Mouse (Mus musculus): ENCODE results near the gene Wdr82.

The Wdr82 gene

GRCm38 (mm10) chr9:106226151-106226682 is 55.5 kb downstream of the Wdr82 start:
- DNase-seq (ENCODE audit: low spot score): no peak

DNA sequence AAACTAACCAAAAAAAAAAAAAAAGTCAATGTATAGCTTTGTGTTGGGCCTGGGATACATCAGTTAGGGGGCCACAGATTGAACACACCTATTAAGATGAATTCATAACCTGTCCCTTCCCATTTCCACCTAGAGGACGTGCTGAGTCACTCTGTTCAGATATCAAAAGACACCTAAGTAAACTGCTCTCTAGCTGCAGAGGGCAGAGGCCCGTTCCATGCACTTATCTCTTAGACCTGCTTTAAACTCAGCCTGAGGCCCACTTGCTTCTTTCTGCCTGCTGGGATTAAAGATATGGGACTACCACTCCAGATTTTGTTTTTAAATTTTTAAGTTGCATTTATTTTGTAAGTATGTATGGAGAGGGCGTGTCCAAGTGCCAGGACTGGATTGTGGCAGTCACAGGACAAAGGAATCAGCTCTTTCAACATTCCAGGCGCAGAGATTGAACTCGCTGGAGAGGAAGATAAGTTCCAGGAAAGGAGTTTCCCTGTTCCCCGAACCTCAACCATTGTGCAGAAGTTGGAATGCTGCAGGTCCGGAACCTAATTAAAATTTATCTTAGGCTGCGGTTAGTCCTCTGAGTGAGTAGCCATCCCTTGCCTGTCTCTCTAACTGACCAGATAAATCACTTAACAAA is 57.2 kb downstream of the Wdr82 start:
- DNase-seq (ENCODE audit: low spot score): no peak

GRCm38 (mm10) chr9:106230051-106230733 is 59.5 kb downstream of the Wdr82 start:
- no peak for DNase-seq (ENCODE audit: low spot score)

DNA sequence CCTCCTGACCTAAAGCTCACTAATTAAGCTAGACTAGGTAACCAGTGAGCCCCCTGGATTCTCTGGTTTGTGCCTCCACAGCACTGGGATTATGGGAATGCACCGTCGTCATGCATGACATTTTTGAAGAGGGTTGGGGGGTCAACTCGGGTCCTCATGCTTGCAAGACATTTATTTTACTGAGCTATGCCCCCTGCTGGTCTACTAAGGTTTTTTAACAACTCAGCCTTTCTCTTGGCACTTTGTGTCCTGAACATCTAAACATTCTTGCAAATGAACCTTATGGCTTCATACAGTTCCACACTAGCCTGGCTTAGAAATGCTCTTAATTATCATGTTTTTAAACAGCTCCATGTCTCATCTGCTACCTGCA is 60.0 kb downstream of the Wdr82 start:
- no peak for DNase-seq (ENCODE audit: low spot score)

- DNase-seq (ENCODE audit: low spot score): no peak
Measured at GRCm38 (mm10) chr9:106231220-106231619, 60.5 kb downstream of the Wdr82 start.

- DNase-seq (ENCODE audit: low spot score): no peak
Measured at GRCm38 (mm10) chr9:106231816-106232215, 61.1 kb downstream of the Wdr82 start.

DNA sequence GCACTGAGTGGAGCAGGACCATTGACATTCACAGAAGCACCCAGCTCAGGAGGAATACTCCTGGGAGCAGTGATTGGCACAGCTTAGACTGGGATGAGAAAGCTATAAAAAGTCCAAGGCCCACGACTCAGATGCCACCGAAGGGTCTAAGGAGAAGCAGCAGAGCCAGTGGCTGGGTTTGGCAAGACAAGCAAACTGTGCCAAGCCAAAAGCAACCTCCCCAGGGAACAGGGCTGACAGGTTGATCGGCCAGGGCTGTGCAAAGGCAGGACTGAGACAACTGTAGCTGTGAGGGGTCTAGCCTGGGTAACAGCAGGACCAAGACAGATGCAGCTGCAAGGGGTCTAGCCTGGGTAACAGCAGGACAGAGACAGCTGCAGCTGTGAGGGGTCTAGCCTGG is 62.2 kb downstream of the Wdr82 start:
- no peak for DNase-seq (ENCODE audit: low spot score)

GRCm38 (mm10) chr9:106233953-106234352 is 63.2 kb downstream of the Wdr82 start:
- DNase-seq (ENCODE audit: low spot score): no peak

DNA sequence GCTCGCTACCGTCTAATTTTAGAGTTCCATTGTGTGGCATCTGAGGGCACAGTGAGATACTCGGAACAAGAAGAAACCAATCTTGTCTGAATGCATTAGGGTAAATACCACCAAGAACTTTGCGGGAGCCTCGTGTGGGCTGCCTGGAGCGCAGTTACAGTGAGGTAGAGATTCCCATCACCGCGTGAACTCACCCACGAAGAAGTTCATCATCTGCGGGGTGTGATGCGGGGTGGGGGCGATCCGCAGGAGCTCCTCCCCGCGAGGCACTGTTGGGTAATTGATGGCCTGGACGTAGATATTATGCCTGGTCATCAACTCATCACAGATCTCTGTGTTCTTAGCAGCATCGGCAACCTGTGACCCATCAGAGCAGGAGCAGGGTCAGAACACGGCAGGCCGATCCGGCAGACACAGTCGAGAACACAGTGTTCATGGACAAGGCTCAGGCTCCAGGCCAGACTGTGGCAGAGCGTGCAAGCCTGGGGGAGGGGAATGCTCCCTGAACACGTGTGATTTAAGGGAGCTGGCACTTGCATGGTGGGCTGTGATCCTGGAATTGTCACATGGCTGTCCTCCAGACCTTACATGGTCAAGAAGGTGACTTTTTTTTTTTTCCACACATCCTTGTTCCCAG is 64.6 kb downstream of the Wdr82 start:
- DNase-seq (ENCODE audit: low spot score): no peak

GRCm38 (mm10) chr9:106236156-106236817 is 65.6 kb downstream of the Wdr82 start:
- no peak for DNase-seq (ENCODE audit: low spot score)

- DNase-seq (ENCODE audit: low spot score): no peak
Measured at GRCm38 (mm10) chr9:106236818-106237211, 66.1 kb downstream of the Wdr82 start.

DNA sequence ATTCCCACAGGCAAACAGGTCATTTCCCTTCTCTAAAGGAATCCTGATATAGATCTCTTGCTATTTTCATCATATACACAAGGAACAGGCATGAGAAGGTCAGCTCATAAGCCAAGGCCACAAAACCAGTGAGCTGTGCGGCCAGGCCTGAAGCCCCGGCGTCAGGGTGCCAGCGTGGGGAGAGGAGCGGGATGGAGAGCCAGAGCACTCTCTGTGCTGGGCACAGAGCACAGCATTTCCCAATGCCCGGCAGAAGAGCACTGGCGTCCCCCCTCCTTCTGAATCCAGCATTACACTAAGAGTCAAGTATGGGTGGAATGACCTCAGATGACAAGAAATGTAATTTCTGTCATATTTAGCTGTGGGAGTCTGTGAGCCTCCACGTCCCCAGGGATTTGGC is 66.7 kb downstream of the Wdr82 start:
- no peak for DNase-seq (ENCODE audit: low spot score)

DNA sequence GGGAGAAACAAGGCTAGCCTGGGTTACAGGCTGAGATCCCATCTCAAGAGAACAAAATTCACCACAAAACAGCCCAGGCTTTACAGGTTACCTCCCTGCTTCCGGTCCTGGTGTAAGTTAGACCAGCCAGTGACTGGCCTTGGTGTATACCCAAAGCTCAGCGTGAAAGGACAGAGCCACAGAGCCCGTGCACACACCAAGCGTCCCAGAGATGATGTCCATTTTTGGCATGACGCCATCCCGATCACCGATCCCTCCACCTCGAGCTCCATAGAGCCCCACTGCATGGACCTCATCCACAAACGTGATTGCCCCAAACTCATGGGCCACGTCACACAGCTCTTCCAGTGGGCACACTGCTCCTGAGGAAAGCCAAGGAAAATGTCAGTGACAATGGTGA is 67.2 kb downstream of the Wdr82 start:
- DNase-seq (ENCODE audit: low spot score): no peak
